Mouse (Mus musculus) testis, adult 2 months (tissue): ENCODE results near the gene Traf3ip1.

Experiments
- CTCF ChIP-seq: fragments of 200-500 bp; IDR thresholded peaks from 2 replicates; pipeline ENCODE4 v1.5.1; 2012; ENCODE audit warnings: low read depth, mild to moderate bottlenecking, inconsistent platforms, low read length, moderate library complexity; ENCODE audit not compliant: control insufficient read depth, insufficient read depth, insufficient replicate concordance
- POLR2A ChIP-seq: fragments of 200-500 bp; IDR thresholded peaks from 2 replicates; pipeline ENCODE4 v1.6.1; 2012; ENCODE audit warnings: low read depth, mild to moderate bottlenecking, inconsistent platforms, low read length, moderate library complexity; ENCODE audit not compliant: control insufficient read depth

DNA sequence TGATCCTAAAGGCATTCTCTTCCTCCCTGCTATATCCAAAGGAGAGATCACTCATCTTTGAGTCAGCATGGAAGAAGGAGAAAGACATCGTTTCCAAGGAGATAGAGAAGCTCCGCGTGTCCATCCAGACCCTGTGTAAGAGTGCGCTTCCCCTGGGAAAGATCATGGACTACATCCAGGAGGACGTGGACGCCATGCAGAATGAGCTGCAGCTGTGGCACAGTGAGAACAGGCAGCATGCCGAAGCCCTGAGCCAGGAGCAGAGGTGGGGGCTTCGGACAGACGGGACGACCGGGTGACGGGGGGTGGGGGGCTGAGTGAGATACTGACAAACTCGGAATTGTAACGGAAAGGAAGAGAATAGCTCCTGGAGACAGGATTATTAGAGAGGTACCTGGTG, 31.4 kb downstream of the Traf3ip1 start:
- TF ChIP-seq CTCF: no peak
- no peak for TF ChIP-seq POLR2A
